Mouse (Mus musculus) layer of hippocampus, adult 6 months (tissue): ENCODE results near the gene Suv39h2. TPM values are rescaled to one million over a fixed set of nuclear protein-coding genes. Genes with fewer than 3 reads are reported as not detected.

Source experiments
- long read RNA-seq, 2 experiments: library from polyadenylated mRNA; unstranded; transcript quantifications; one replicate each; pipeline ENCODE4 v2.0.0; 2019 to 2020
- polyA plus RNA-seq: library from polyadenylated mRNA; unstranded; fragments of <200 nt; fragmentation: Nextera tagmentation; gene quantifications from 2 replicates; pipeline ENCODE4 v1.2.3, GENCODE M21; 2021

Gene Suv39h2
- 1.8 and 2.1 TPM in 2 replicates for polyA plus RNA-seq
- long read RNA-seq, experiment 1, full-length matches to known transcripts: 3 of 9 reads
- long read RNA-seq, experiment 1, partial matches to known transcripts: 6 of 9 reads
- long read RNA-seq, experiment 1, other reads (novel, unspliced or antisense): 0 of 9 reads
- long read RNA-seq, experiment 2, full-length matches to known transcripts: 27 of 28 reads
- long read RNA-seq, experiment 2, partial matches to known transcripts: 1 of 28 reads
- long read RNA-seq, experiment 2, other reads (novel, unspliced or antisense): 0 of 28 reads

GRCm38 (mm10) chr2:3474861-3475283 lies at the start of gene Suv39h2:
Suv39h2 (minus strand) TSS chr2:3475031.

DNA sequence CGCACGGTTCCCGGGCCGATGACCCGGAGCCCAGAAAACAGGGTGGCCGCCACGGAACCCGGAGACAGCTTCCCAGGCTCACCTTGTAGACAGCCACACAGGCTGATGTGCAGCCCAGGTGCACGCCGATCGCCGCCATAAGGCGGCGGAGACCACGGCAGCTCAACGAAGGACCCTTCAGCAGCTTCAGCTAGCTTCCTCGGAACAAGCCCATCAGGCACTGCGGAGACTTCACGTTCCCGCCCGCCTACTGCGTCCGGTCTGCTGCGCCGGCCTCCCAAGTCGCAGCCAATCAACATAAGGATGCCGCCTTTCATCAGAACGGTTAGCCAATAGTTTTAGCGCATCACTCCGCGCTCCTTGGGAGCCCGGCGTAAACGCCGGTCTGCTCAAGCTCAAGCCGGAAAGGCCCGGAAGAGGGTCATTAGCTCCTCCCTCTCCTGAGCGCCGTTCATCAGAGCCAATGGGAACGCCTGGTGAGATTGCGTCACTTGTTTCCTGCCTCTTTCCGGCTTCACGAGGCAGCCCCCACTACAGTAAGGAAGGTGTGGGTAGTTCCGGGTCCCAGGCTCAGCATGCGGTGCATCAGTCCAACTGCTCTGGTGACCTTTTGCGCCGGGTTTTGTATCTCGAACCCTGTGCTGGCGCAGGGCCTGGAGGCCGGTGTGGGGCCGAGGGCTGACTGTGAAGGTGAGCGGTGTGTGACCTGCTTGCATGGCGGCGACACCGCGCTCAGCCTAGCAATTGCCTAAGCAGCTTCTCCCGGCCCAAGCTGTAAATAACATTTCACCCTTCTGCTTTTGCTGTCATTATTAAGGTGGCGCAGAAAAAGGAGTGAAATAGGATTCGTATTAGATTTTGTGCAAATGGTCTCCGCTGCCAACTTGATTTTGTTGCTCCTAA lies 38.0 kb upstream of the Suv39h2 start, which contains the start of the genes Gm45902, Hspa14 and Cdnf:
Gm45902 (minus strand) TSS at position 239 of the 903 bp plus-strand sequence.
Hspa14 (minus strand) TSS at position 263 of the 903 bp plus-strand sequence.
Cdnf (plus strand) TSS at position 479 of the 903 bp plus-strand sequence.

DNA sequence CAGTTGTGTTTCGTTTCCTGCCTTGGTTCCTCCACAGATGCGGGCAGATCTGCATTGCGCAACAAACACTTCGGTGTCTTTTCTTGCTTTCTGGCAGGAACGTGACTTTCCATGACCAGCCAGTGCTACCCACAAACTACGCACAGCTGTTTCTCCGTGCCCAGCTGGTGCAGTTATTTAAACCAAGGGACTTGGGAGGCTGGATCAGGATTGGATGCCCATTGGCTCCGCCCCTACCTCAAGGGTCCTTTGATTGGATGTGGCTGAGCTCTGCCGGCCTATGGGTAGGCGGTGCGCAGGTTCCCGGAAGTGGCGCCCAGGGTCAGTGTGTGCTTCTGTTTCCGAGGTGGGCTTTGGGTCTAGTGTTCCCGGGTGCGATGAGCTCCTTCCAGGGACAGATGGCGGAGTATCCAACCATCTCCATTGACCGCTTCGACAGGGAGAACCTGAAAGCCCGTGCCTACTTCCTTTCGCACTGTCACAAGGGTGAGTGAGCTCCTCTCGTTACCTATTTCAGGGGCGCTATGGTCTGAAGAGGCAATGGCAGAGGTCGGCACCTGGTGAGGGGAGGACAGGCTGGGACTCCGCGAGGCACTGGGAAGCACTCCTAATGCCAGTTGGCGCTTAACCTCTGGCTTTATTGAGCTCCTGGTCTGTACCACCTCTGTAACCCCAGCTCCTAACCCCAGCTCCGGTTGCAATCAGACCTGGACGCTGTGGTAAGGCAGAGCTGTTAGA lies 50.8 kb downstream of the Suv39h2 start, which contains the start of gene Dclre1c:
Dclre1c (plus strand) TSS at position 291 of the 738 bp plus-strand sequence.

DNA sequence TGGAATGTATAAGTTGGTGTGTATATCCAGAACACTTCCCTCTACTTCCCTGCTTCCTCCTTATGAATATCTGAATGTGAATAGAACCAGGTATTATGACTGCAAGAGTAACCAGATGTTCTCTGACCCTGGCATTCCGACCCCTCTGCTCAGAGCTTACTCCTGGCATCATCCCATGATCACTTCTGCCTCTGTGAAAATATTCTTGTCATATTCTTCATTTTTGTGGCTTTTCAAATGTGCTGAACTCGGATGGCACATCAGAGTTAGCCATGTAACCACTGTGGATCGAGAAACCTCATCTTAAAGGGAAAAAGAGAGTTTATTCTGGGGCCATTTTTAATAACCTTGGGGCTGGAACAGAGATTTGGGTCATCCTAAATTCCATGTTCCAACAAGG lies 52.3 kb downstream of the Suv39h2 start, which contains the start of gene Meig1:
Meig1 (minus strand) TSS at position 101 of the 400 bp plus-strand sequence.

Other genes with a start within 250 kb of the Suv39h2 start
- 76.2 and 125 TPM in 2 replicates for gene Nmt2, start 190.8 kb downstream of the Suv39h2 start, polyA plus RNA-seq
- 11.7 and 14.4 TPM in 2 replicates for gene Rpp38, start 142.4 kb downstream of the Suv39h2 start, polyA plus RNA-seq
- 2.2 and 2.7 TPM in 2 replicates for gene Acbd7, start 138.9 kb downstream of the Suv39h2 start, polyA plus RNA-seq
- gene Olah, start 77.8 kb downstream of the Suv39h2 start, polyA plus RNA-seq: not detected in 2 replicates
- 34.4 and 55.5 TPM in 2 replicates for gene Meig1, start 52.4 kb downstream of the Suv39h2 start, polyA plus RNA-seq
- 4.0 and 4.6 TPM in 2 replicates for gene Dclre1c, start 50.9 kb downstream of the Suv39h2 start, polyA plus RNA-seq
- gene Gm45902, start 37.8 kb upstream of the Suv39h2 start, polyA plus RNA-seq: 0.73 and 0.74 TPM in 2 replicates
- gene Hspa14, start 37.8 kb upstream of the Suv39h2 start, polyA plus RNA-seq: 33.2 and 36.7 TPM in 2 replicates
- gene Cdnf, start 38.0 kb upstream of the Suv39h2 start, polyA plus RNA-seq: 0.09 and 0.20 TPM in 2 replicates
- 4.7 and 5.1 TPM in 2 replicates for gene Fam107b, start 95.5 kb upstream of the Suv39h2 start, polyA plus RNA-seq